Mouse (Mus musculus) E14TG2a.4 (cell line): ENCODE results near the gene Metap2.
"Not testable (repeated sequence)": the region's sequence is repeated elsewhere in the genome, so short reads cannot be mapped to it uniquely, and the experiment has no call there.

Source experiments
- H3K27me3 ChIP-seq: 2 replicates; pipeline ENCODE4 v1.6.1; 2014; ENCODE audit warnings: low read length, control low read depth; ENCODE audit not compliant: insufficient read depth
- H3K36me3 ChIP-seq: 2 replicates; pipeline ENCODE4 v1.6.1; 2014; ENCODE audit warnings: low read length, control low read depth; ENCODE audit not compliant: insufficient read depth
- H3K4me1 ChIP-seq: replicated peaks from 2 replicates; pipeline ENCODE4 v1.6.1; 2014; ENCODE audit warnings: low read depth, low read length, control low read depth
- H3K4me3 ChIP-seq: replicated peaks from 2 replicates; pipeline ENCODE4 v1.5.1; 2014; ENCODE audit warnings: mild to moderate bottlenecking, low read length
- H3K9me3 ChIP-seq: 2 replicates; pipeline ENCODE4 v1.6.1; 2014; ENCODE audit warnings: low read length, control low read depth
- CTCF ChIP-seq: conservative IDR thresholded peaks from 2 replicates; pipeline ENCODE4 v1.5.1; 2014; ENCODE audit warnings: low read length
- NANOG ChIP-seq: IDR thresholded peaks from 2 replicates; pipeline ENCODE4 v1.6.1; 2014; ENCODE audit warnings: borderline replicate concordance, low read length, mixed read lengths
- POU5F1 ChIP-seq: IDR thresholded peaks from 2 replicates; pipeline ENCODE4 v1.6.1; 2014; ENCODE audit warnings: low read length, borderline replicate concordance

Gene Metap2

GRCm38 (mm10) chr10:93855126-93855525, 41.8 kb downstream of the Metap2 start:
- no peaks in the 10 kb centered on the region for H3K27me3 ChIP-seq
- H3K4me1 ChIP-seq, result peaks cover 9% of the 10 kb centered on the region; the same call in 1 of the 2 replicates
- no peak for TF ChIP-seq CTCF
- TF ChIP-seq POU5F1, result no peak
- H3K9me3 ChIP-seq, result no peaks in the 10 kb centered on the region
- peaks cover 73% of the 10 kb centered on the region for H3K36me3 ChIP-seq
- H3K4me3 ChIP-seq, result no peak overlapping the region

- Histone ChIP-seq H3K4me3 (peak overlapping the region; percentile 54), H3K27me3 (no peaks in the 10 kb centered on the region), H3K36me3 (peaks cover 44% of the 10 kb centered on the region), H3K9me3 (no peaks in the 10 kb centered on the region), H3K4me1 (peaks cover 28% of the 10 kb centered on the region)
- TF ChIP-seq NANOG (no peak), POU5F1 (no peak), CTCF (no peak)
Measured at GRCm38 (mm10) chr10:93846706-93847105, 50.2 kb downstream of the Metap2 start.

GRCm38 (mm10) chr10:93835115-93835514, 61.8 kb downstream of the Metap2 start:
- not testable (repeated sequence) for H3K36me3 ChIP-seq, H3K4me3 ChIP-seq, H3K9me3 ChIP-seq
- Histone ChIP-seq H3K4me1 (peaks cover 43% of the 10 kb centered on the region), H3K27me3 (peaks cover 22% of the 10 kb centered on the region)

GRCm38 (mm10) chr10:93834394-93834745, 62.5 kb downstream of the Metap2 start:
- TF ChIP-seq NANOG (no peak), POU5F1 (no peak), CTCF (no peak)
- Histone ChIP-seq H3K4me3 (peak overlapping the region; percentile 95), H3K9me3 (no peaks in the 10 kb centered on the region), H3K27me3 (peaks cover 22% of the 10 kb centered on the region), H3K36me3 (no peaks in the 10 kb centered on the region), H3K4me1 (peaks cover 50% of the 10 kb centered on the region)

- Histone ChIP-seq H3K9me3 (no peaks in the 10 kb centered on the region), H3K36me3 (no peaks in the 10 kb centered on the region), H3K27me3 (peaks cover 22% of the 10 kb centered on the region), H3K4me1 (peaks cover 50% of the 10 kb centered on the region), H3K4me3 (peak overlapping the region; percentile 95)
- TF ChIP-seq POU5F1, result no peak
- no peak for TF ChIP-seq CTCF
Measured at GRCm38 (mm10) chr10:93833699-93834393, 63.0 kb downstream of the Metap2 start.

- no peaks in the 10 kb centered on the region for H3K9me3 ChIP-seq
- no peaks in the 10 kb centered on the region for H3K36me3 ChIP-seq
- H3K4me1 ChIP-seq, result peaks cover 50% of the 10 kb centered on the region
- peak overlapping the region; percentile 95 for H3K4me3 ChIP-seq
- H3K27me3 ChIP-seq, result peaks cover 22% of the 10 kb centered on the region
- TF ChIP-seq POU5F1 (no peak), NANOG (no peak), CTCF (no peak)
Measured at GRCm38 (mm10) chr10:93833370-93833698, 63.6 kb downstream of the Metap2 start.

GRCm38 (mm10) chr10:93832811-93833210, 64.1 kb downstream of the Metap2 start:
- no peak for TF ChIP-seq NANOG
- TF ChIP-seq CTCF, result no peak
- TF ChIP-seq POU5F1, result no peak
- H3K36me3 ChIP-seq, result no peaks in the 10 kb centered on the region
- H3K27me3 ChIP-seq, result peaks cover 22% of the 10 kb centered on the region
- H3K9me3 ChIP-seq, result no peaks in the 10 kb centered on the region
- H3K4me1 ChIP-seq, result peaks cover 50% of the 10 kb centered on the region
- no peak overlapping the region for H3K4me3 ChIP-seq

GRCm38 (mm10) chr10:93831730-93832574, 64.9 kb downstream of the Metap2 start:
- Histone ChIP-seq H3K9me3 (no peaks in the 10 kb centered on the region), H3K27me3 (peaks cover 22% of the 10 kb centered on the region), H3K4me3 (peak overlapping the region; percentile 43), H3K36me3 (0 out of 2 replicates have a peak, but pooled peaks cover 2% of the 10 kb centered on the region), H3K4me1 (peaks cover 49% of the 10 kb centered on the region)
- TF ChIP-seq POU5F1, result no peak
